Mouse (Mus musculus): Measurements from ENCODE around the gene Wfdc12. TPM values are rescaled to one million over a fixed set of nuclear protein-coding genes. Genes with fewer than 3 reads are reported as not detected.

The Wfdc12 gene
- polyA plus RNA-seq, 1 experiment from 2014 or later = 0.26 TPM

- TF ChIP-seq CTCF (IDR thresholded peaks at IDR 0.05) (no peak), EP300 (IDR thresholded peaks at IDR 0.05) (no peak)
- WGBS = 65% methylated on average over 7 of the region's 7 CpGs
- no peaks in the 10 kb centered on the region for H3K36me3 ChIP-seq (ENCODE audit: insufficient read depth, low read length)
- no peaks in the 10 kb centered on the region for H3K27me3 ChIP-seq (replicated peaks; ENCODE audit: insufficient read depth, low read length)
- H3K27ac ChIP-seq (ENCODE audit: low read length) = no peak within 1 kb of the TSS
- no peak for ATAC-seq
- H3K4me2 ChIP-seq (replicated peaks; ENCODE audit: low read depth, low read length) = no peak within 1 kb of the TSS
- no peak for DNase-seq (ENCODE audit: low spot score)
- no peaks in the 10 kb centered on the region for H3K9me3 ChIP-seq (ENCODE audit: low read length)
- no peaks in the 10 kb centered on the region for H3K4me1 ChIP-seq (ENCODE audit: insufficient read depth, low read depth, low read length)
- H3K9ac ChIP-seq (replicated peaks; ENCODE audit: low read depth) = no peak within 1 kb of the TSS
- H3K4me3 ChIP-seq (ENCODE audit: low read depth, low read length) = no peak within 1 kb of the TSS
These were observed 7.6 kb downstream of the Wfdc12 start, which contains the start of gene Wfdc5 for GRCm38 (mm10) chr2:164182692-164183255. Gene Wfdc5, minus strand, starts transcription at chr2:164182742.

GRCm38 (mm10) chr2:164180770-164181169 is 9.6 kb downstream of the Wfdc12 start:
- no peaks in the 10 kb centered on the region for H3K27me3 ChIP-seq (replicated peaks; ENCODE audit: insufficient read depth, low read length)
- 40% methylated on average over 4 of the region's 4 CpGs for WGBS
- H3K9ac ChIP-seq (replicated peaks; ENCODE audit: low read depth) = no peak overlapping the region
- no peaks in the 10 kb centered on the region for H3K9me3 ChIP-seq (ENCODE audit: low read length)
- DNase-seq (ENCODE audit: low spot score) = peak; percentile 64
- H3K4me3 ChIP-seq (ENCODE audit: low read depth, low read length) = no peak overlapping the region
- H3K27ac ChIP-seq (ENCODE audit: low read length) = no peak overlapping the region
- H3K36me3 ChIP-seq (ENCODE audit: insufficient read depth, low read length) = no peaks in the 10 kb centered on the region
- H3K4me2 ChIP-seq (replicated peaks; ENCODE audit: low read depth, low read length) = no peak overlapping the region
- TF ChIP-seq CTCF (IDR thresholded peaks at IDR 0.05) = no peak
- no peak for TF ChIP-seq EP300 (IDR thresholded peaks at IDR 0.05)
- ATAC-seq = peak; percentile 85
- H3K4me1 ChIP-seq (ENCODE audit: insufficient read depth, low read depth, low read length) = no peaks in the 10 kb centered on the region

GRCm38 (mm10) chr2:164180124-164180523 is 10.3 kb downstream of the Wfdc12 start:
- H3K9ac ChIP-seq (replicated peaks; ENCODE audit: low read depth) = no peak overlapping the region
- 48% methylated on average over 3 of the region's 3 CpGs for WGBS
- no peaks in the 10 kb centered on the region for H3K4me1 ChIP-seq (ENCODE audit: insufficient read depth, low read depth, low read length)
- TF ChIP-seq CTCF (IDR thresholded peaks at IDR 0.05) (peak; percentile 62), EP300 (IDR thresholded peaks at IDR 0.05) (no peak)
- DNase-seq (ENCODE audit: low spot score) = peak; percentile 36
- H3K9me3 ChIP-seq (ENCODE audit: low read length) = no peaks in the 10 kb centered on the region
- no peaks in the 10 kb centered on the region for H3K36me3 ChIP-seq (ENCODE audit: insufficient read depth, low read length)
- H3K4me3 ChIP-seq (ENCODE audit: low read depth, low read length) = no peak overlapping the region
- no peak overlapping the region for H3K4me2 ChIP-seq (replicated peaks; ENCODE audit: low read depth, low read length)
- H3K27ac ChIP-seq (ENCODE audit: low read length) = no peak overlapping the region
- H3K27me3 ChIP-seq (replicated peaks; ENCODE audit: insufficient read depth, low read length) = no peaks in the 10 kb centered on the region
- no peak for ATAC-seq

- H3K4me3 ChIP-seq (ENCODE audit: low read depth, low read length) = no peak overlapping the region
- no peak for ATAC-seq
- H3K4me1 ChIP-seq (ENCODE audit: insufficient read depth, low read depth, low read length) = no peaks in the 10 kb centered on the region
- H3K27ac ChIP-seq (ENCODE audit: low read length) = no peak overlapping the region
- H3K4me2 ChIP-seq (replicated peaks; ENCODE audit: low read depth, low read length) = no peak overlapping the region
- H3K9ac ChIP-seq (replicated peaks; ENCODE audit: low read depth) = no peak overlapping the region
- no peaks in the 10 kb centered on the region for H3K36me3 ChIP-seq (ENCODE audit: insufficient read depth, low read length)
- DNase-seq (ENCODE audit: low spot score) = no peak
- no peak for TF ChIP-seq EP300 (IDR thresholded peaks at IDR 0.05)
- TF ChIP-seq CTCF (IDR thresholded peaks at IDR 0.05) = no peak
- H3K27me3 ChIP-seq (replicated peaks; ENCODE audit: insufficient read depth, low read length) = no peaks in the 10 kb centered on the region
- H3K9me3 ChIP-seq (ENCODE audit: low read length) = no peaks in the 10 kb centered on the region
- 84% methylated on average over 5 of the region's 5 CpGs for WGBS
These were observed 12.6 kb downstream of the Wfdc12 start for GRCm38 (mm10) chr2:164177831-164178230.

- H3K36me3 ChIP-seq (ENCODE audit: insufficient read depth, low read length) = no peaks in the 10 kb centered on the region
- no peak overlapping the region for H3K4me2 ChIP-seq (replicated peaks; ENCODE audit: low read depth, low read length)
- H3K4me1 ChIP-seq (ENCODE audit: insufficient read depth, low read depth, low read length) = 0 out of 2 replicates have a peak, but pooled peaks cover 4% of the 10 kb centered on the region
- no peaks in the 10 kb centered on the region for H3K9me3 ChIP-seq (ENCODE audit: low read length)
- H3K27me3 ChIP-seq (replicated peaks; ENCODE audit: insufficient read depth, low read length) = peaks cover 6% of the 10 kb centered on the region
- no peak overlapping the region for H3K9ac ChIP-seq (replicated peaks; ENCODE audit: low read depth)
- ATAC-seq = no peak
- DNase-seq (ENCODE audit: low spot score) = no peak
- H3K4me3 ChIP-seq (ENCODE audit: low read depth, low read length) = no peak overlapping the region
- no peak overlapping the region for H3K27ac ChIP-seq (ENCODE audit: low read length)
- WGBS = 59% methylated on average over 3 of the region's 3 CpGs
- TF ChIP-seq EP300 (IDR thresholded peaks at IDR 0.05) (no peak), CTCF (IDR thresholded peaks at IDR 0.05) (no peak)
These were observed 14.6 kb downstream of the Wfdc12 start for GRCm38 (mm10) chr2:164175850-164176249.

- no peak overlapping the region for H3K4me3 ChIP-seq (ENCODE audit: low read depth, low read length)
- H3K36me3 ChIP-seq (ENCODE audit: insufficient read depth, low read length) = no peaks in the 10 kb centered on the region
- H3K4me1 ChIP-seq (ENCODE audit: insufficient read depth, low read depth, low read length) = 0 out of 2 replicates have a peak, but pooled peaks cover 4% of the 10 kb centered on the region
- no peak overlapping the region for H3K27ac ChIP-seq (ENCODE audit: low read length)
- DNase-seq (ENCODE audit: low spot score) (no peak), ATAC-seq (no peak)
- H3K9me3 ChIP-seq (ENCODE audit: low read length) = no peaks in the 10 kb centered on the region
- no peak overlapping the region for H3K9ac ChIP-seq (replicated peaks; ENCODE audit: low read depth)
- 65% methylated on average over 8 of the region's 8 CpGs for WGBS
- H3K27me3 ChIP-seq (replicated peaks; ENCODE audit: insufficient read depth, low read length) = peaks cover 12% of the 10 kb centered on the region
- no peak overlapping the region for H3K4me2 ChIP-seq (replicated peaks; ENCODE audit: low read depth, low read length)
- no peak for TF ChIP-seq EP300 (IDR thresholded peaks at IDR 0.05)
- TF ChIP-seq CTCF (IDR thresholded peaks at IDR 0.05) = no peak
These were observed 15.6 kb downstream of the Wfdc12 start for GRCm38 (mm10) chr2:164174649-164175395.
